Mouse (Mus musculus) forebrain, embryonic 12.5 days (tissue): Measurements from ENCODE around the gene Phactr1. TPM values are rescaled to one million over a fixed set of nuclear protein-coding genes. Genes with fewer than 3 reads are reported as not detected.
A peak's percentile ranks its signal among the peaks of the same experiment; 100 is the strongest.

ENCODE experiments used
- ATAC-seq: fragments of 200-750 bp; cut with Nextera tagmentation; 2 replicates; pipeline ENCODE4 v1.8.0; 2017; ENCODE audit warnings: moderate TSS enrichment; ENCODE audit not compliant: low FRiP score
- H3K27ac ChIP-seq: fragments of 300-500 bp; sonication (generic); 2 replicates; pipeline ENCODE4 v1.5.1; 2016; ENCODE audit warnings: mild to moderate bottlenecking
- H3K27me3 ChIP-seq: fragments of 300-500 bp; sonication (generic); 2 replicates; pipeline ENCODE4 v1.6.1; 2016; ENCODE audit warnings: mild to moderate bottlenecking
- H3K36me3 ChIP-seq: fragments of 300-500 bp; sonication (generic); replicated peaks from 2 replicates; pipeline ENCODE4 v1.6.1; 2016; ENCODE audit warnings: mild to moderate bottlenecking
- H3K4me1 ChIP-seq: fragments of 300-500 bp; sonication (generic); 2 replicates; pipeline ENCODE4 v1.6.1; 2016
- H3K4me2 ChIP-seq: fragments of 300-500 bp; sonication (generic); 2 replicates; pipeline ENCODE4 v1.6.1; 2016; ENCODE audit warnings: mild to moderate bottlenecking, moderate library complexity
- H3K4me3 ChIP-seq: fragments of 300-500 bp; sonication (generic); replicated peaks from 2 replicates; pipeline ENCODE4 v1.5.1; 2016; ENCODE audit warnings: mild to moderate bottlenecking
- H3K9ac ChIP-seq: fragments of 300-500 bp; sonication (generic); 2 replicates; pipeline ENCODE4 v1.6.1; 2016; ENCODE audit warnings: mild to moderate bottlenecking
- H3K9me3 ChIP-seq: fragments of 300-500 bp; sonication (generic); 2 replicates; pipeline ENCODE4 v1.6.1; 2016
- WGBS: fragments of 180-500 bp; shearing (Covaris S2); methylation state at CpG from one replicate; pipeline ENCODE4 v1.1.7; 2016; 5-methylcytosine and 5-hydroxymethylcytosine counted together
- polyA plus RNA-seq: library from polyadenylated mRNA; unstranded; fragments of >200 nt; fragmentation: Nextera tagmentation; extraction: Ambion mirVana; gene quantifications from 2 replicates; pipeline ENCODE4 v1.2.1, GENCODE M21; 2016

Phactr1 gene
- polyA plus RNA-seq, 1 experiment from 2014 or later, result 17.4 TPM

DNA sequence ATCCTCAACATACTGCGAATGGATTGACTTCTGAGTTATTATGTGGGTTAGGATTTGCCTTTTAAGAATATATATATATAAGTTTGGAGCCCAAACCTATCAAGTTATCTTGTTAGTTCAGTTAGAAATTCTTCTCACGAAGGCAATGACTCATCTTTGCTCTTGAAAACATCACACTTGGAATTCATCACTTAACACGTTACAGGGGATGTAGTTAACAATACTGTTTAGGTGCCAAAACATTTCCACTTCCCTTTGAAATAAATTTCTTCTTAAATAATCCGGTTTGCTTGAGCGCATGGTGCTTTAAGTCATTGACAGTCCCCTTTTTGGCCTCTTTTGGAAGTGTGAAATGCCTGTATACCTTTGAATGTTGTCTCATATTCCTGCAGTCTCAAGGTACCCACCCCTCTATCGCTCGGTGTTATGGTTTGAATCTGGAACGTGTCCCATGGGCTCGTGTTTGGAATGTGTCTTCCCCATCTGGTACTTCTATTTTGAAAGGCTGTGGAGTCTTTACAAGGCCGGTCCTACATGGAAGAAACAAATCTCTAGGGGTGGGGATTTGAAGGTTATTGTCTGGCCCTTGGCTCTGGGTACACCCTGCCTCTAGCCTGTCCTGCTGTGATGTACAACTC is 80.6 kb downstream of the Phactr1 start:
- Histone ChIP-seq H3K36me3 (no peaks in the 10 kb centered on the region), H3K9me3 (no peaks in the 10 kb centered on the region), H3K4me2 (no peak overlapping the region), H3K4me1 (peaks cover 20% of the 10 kb centered on the region), H3K27ac (no peak overlapping the region), H3K9ac (no peak overlapping the region), H3K27me3 (no peaks in the 10 kb centered on the region), H3K4me3 (no peak overlapping the region)
- 91% methylated on average over 10 of the region's 10 CpGs for WGBS
- ATAC-seq, result no peak

DNA sequence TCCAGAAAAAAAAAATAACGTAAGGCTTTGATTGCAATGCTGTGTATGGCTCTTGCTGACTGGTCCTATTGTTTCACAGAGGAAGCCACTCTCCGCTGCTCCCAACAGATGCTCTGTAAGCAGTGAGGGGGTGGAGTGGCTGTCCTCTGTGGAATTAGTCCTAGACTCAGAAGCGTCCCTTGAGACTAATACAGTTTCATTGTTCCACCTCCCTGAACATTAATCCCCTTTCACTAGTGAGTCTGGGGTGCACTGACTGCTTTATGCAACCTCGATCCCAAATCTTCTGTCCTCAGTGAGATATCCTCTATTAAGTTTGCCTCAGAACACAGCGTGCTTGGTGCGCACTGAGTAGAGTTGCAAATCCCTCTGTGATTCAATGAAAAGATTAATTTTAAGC is 91.9 kb downstream of the Phactr1 start:
- no peak for ATAC-seq
- Histone ChIP-seq H3K4me3 (no peak overlapping the region), H3K36me3 (no peaks in the 10 kb centered on the region), H3K27ac (no peak overlapping the region), H3K4me1 (peaks cover 16% of the 10 kb centered on the region), H3K9ac (no peak overlapping the region), H3K9me3 (no peaks in the 10 kb centered on the region), H3K4me2 (no peak overlapping the region), H3K27me3 (no peaks in the 10 kb centered on the region)
- WGBS, result 9% methylated on average over 6 of the region's 6 CpGs

DNA sequence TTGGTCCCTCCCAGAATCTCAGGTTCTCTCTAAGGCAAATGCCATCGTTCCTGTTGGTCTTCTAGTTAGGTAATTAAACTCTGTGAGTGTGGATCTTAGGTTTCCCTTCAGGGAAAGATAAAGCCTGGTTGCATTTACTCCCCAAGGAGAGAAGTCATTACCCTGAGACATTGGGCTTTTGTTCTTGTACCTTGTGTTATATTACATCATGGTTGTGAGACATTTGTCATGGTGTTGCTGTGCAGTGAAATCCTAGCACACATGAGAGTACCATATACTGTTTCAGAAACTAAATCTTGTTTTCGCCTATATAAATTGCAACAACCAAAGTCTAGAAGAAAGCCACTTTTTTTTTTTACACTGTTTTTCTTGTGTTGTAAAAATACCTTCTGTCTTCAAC is 93.6 kb downstream of the Phactr1 start:
- Histone ChIP-seq H3K9ac (no peak overlapping the region), H3K27ac (no peak overlapping the region), H3K27me3 (no peaks in the 10 kb centered on the region), H3K4me1 (peaks cover 16% of the 10 kb centered on the region), H3K4me3 (no peak overlapping the region), H3K4me2 (no peak overlapping the region), H3K9me3 (no peaks in the 10 kb centered on the region), H3K36me3 (no peaks in the 10 kb centered on the region)
- 74% methylated on average over 2 of the region's 2 CpGs for WGBS
- ATAC-seq, result no peak

DNA sequence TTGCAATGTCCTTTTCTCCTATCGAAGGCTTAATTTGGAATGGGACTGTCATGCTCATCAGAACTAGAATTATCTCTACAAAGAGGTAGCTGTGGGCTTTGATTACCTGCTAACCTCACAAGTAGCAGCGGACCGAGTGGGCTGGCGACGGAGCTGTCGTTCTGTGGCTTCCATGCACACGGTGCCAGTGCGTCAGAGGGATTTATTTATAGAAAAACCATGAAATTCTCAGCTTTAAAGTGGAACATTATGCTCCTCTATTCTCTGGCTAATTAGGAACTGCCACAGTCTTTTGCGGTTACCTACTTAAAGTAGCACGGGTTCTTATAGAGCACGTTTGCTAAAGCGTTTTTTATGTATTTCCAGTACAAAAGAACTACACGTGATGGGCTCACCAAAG is 101.7 kb downstream of the Phactr1 start:
- no peak overlapping the region for H3K9ac ChIP-seq
- no peak overlapping the region for H3K4me3 ChIP-seq
- H3K27me3 ChIP-seq, result no peaks in the 10 kb centered on the region
- no peak overlapping the region for H3K4me2 ChIP-seq
- no peak overlapping the region for H3K27ac ChIP-seq
- H3K9me3 ChIP-seq, result no peaks in the 10 kb centered on the region
- H3K36me3 ChIP-seq, result no peaks in the 10 kb centered on the region
- ATAC-seq, result no peak
- H3K4me1 ChIP-seq, result peaks cover 4% of the 10 kb centered on the region
- WGBS, result 62% methylated on average over 13 of the region's 13 CpGs

DNA sequence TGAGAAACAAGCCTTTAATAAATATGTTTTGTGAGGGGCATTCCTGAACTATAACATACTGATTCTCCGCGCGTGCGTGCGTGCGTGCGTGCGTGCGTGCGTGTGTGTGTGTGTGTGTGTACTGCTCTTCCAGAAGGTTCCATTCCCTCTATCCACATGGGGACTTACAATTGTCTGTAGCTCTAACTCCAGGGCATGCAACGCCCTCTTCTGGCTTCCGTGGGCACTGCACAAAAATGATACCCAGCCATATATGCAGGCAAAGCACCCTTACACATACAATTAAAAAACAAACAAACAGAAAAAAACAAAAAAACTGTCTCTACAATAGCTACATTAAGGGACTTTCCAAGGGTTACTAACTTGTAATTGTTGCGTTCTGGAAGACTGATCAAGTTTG is 108.8 kb downstream of the Phactr1 start:
- no peak for ATAC-seq
- Histone ChIP-seq H3K9ac (no peak overlapping the region), H3K4me2 (no peak overlapping the region), H3K4me1 (peaks cover 8% of the 10 kb centered on the region; the same call in 1 of the 2 replicates), H3K9me3 (no peaks in the 10 kb centered on the region), H3K36me3 (no peaks in the 10 kb centered on the region), H3K27ac (no peak overlapping the region), H3K27me3 (no peaks in the 10 kb centered on the region), H3K4me3 (no peak overlapping the region)
- 83% methylated on average over 13 of the region's 13 CpGs for WGBS

DNA sequence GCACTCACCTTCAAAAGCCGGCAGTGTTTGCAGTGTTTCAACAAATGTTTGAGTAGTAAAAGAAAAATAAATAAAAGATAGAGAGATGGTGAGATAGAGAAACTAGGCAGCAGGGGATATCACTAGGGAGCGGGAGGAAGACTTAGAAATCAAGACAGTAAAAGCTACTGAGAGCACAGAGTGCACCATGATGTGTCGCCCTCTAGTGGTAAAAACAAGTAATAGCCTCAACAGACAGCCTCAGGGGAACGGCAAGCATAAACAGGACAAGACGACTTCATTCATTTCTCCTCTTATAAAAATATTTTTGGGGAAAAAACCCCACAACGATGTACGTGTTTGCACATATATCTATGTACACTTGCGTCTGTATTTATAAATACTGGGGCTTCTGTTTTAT is 111.9 kb downstream of the Phactr1 start:
- Histone ChIP-seq H3K27me3 (no peaks in the 10 kb centered on the region), H3K27ac (no peak overlapping the region), H3K9me3 (no peaks in the 10 kb centered on the region), H3K9ac (no peak overlapping the region), H3K4me3 (no peak overlapping the region), H3K36me3 (no peaks in the 10 kb centered on the region), H3K4me2 (no peak overlapping the region), H3K4me1 (peaks cover 8% of the 10 kb centered on the region; the same call in 1 of the 2 replicates)
- 30% methylated on average over 8 of the region's 8 CpGs for WGBS
- ATAC-seq, result no peak

DNA sequence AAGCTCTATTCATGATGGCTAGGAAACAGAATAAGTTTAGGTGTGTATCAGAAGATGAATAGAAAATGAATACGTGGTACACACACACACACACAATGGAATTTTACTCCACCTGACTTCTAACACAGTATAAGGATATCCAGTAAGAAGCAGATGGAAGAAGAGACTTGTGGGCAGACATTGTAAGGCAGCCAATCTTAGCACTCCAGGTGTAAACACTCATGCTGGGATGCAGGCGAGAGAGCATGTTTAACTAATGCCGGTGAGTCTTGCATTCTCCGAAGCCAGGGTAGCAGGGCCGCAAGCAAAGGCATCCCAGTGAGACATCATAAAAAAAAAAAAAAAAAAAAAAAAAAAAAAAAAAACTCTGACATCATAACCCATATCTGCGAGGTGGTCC is 120.1 kb downstream of the Phactr1 start:
- 85% methylated on average over 6 of the region's 6 CpGs for WGBS
- H3K4me2 ChIP-seq, result no peak overlapping the region
- no peak for ATAC-seq
- peaks cover 10% of the 10 kb centered on the region for H3K4me1 ChIP-seq
- no peak overlapping the region for H3K27ac ChIP-seq
- H3K9ac ChIP-seq, result no peak overlapping the region
- H3K27me3 ChIP-seq, result no peaks in the 10 kb centered on the region
- H3K9me3 ChIP-seq, result no peaks in the 10 kb centered on the region
- H3K4me3 ChIP-seq, result no peak overlapping the region
- H3K36me3 ChIP-seq, result no peaks in the 10 kb centered on the region

DNA sequence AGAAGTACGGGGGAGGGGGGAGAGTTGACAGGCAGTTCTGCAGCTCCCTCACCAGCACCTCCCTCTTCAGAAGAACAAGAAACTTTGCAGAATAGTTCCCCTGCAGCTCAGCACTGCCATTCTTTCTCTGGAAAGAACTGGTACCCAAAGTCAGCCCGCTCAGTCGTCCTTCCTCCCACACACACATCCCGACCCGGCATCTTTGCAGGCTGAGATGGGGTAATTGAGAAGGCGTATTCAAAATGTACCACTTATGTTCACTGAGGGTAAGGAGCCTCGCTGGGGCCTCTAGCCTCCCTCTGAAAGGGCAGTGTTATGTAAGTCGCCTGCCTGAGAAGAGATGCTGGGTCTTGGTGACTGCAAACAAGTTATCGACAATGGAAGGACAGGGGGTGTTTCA is 123.9 kb downstream of the Phactr1 start:
- Histone ChIP-seq H3K9ac (no peak overlapping the region), H3K4me1 (peaks cover 10% of the 10 kb centered on the region), H3K4me2 (0 out of 2 replicates have a peak overlapping the region, but pooled peaks have one; percentile 3), H3K27ac (no peak overlapping the region), H3K27me3 (no peaks in the 10 kb centered on the region), H3K4me3 (no peak overlapping the region), H3K9me3 (no peaks in the 10 kb centered on the region), H3K36me3 (no peaks in the 10 kb centered on the region)
- ATAC-seq, result no peak
- WGBS, result 28% methylated on average over 9 of the region's 9 CpGs

DNA sequence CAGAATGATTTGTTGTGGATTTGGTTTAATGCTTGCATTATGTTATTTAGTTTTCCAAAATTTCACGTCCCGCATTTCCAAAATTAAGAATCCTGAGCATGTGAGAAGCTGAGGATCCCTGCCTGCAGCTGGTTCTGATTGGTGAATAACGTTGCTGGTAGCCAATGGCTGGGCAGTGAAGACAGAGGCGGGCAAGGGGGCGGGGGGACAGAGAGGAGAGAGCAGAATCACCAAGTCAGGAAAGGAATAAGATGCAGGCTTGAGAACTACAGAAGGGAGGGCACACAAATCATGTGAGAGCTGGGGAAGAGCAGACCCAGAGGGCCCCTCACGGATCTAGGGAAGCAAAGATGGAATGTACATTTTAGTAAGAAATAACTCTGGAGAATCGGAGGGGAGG is 132.3 kb downstream of the Phactr1 start:
- Histone ChIP-seq H3K27ac (no peak overlapping the region), H3K27me3 (0 out of 2 replicates have a peak, but pooled peaks cover 10% of the 10 kb centered on the region), H3K4me2 (peak overlapping the region; percentile 44), H3K4me1 (peaks cover 13% of the 10 kb centered on the region; the same call in 1 of the 2 replicates), H3K36me3 (no peaks in the 10 kb centered on the region), H3K4me3 (no peak overlapping the region), H3K9me3 (0 out of 2 replicates have a peak, but pooled peaks cover 6% of the 10 kb centered on the region), H3K9ac (no peak overlapping the region)
- peak; percentile 86 for ATAC-seq
- WGBS, result 20% methylated on average over 7 of the region's 7 CpGs

DNA sequence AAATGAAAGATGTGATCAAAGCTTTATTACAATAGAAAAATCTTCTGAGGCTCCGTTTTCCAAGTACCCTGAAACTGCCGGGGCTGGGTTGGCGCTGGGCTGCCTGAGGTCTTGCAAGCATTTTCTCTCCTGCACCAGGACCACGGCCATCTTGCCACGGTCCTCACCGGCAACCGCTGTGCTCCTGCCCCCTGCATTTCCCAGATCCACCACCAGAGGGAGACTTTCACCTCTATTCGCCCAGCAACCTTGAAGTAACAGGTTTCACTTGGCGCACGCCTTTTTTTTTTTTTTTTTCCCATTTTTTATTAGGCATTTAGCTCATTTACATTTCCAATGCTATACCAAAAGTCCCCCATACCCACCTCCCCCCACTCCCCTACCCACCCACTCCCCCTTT is 138.0 kb downstream of the Phactr1 start:
- Histone ChIP-seq H3K36me3 (no peaks in the 10 kb centered on the region), H3K4me1 (peaks cover 12% of the 10 kb centered on the region; the same call in 1 of the 2 replicates), H3K27ac (no peak overlapping the region), H3K4me2 (no peak overlapping the region), H3K4me3 (no peak overlapping the region), H3K9ac (no peak overlapping the region), H3K9me3 (0 out of 2 replicates have a peak, but pooled peaks cover 6% of the 10 kb centered on the region), H3K27me3 (0 out of 2 replicates have a peak, but pooled peaks cover 10% of the 10 kb centered on the region)
- no peak for ATAC-seq
- WGBS, result 65% methylated on average over 10 of the region's 10 CpGs

DNA sequence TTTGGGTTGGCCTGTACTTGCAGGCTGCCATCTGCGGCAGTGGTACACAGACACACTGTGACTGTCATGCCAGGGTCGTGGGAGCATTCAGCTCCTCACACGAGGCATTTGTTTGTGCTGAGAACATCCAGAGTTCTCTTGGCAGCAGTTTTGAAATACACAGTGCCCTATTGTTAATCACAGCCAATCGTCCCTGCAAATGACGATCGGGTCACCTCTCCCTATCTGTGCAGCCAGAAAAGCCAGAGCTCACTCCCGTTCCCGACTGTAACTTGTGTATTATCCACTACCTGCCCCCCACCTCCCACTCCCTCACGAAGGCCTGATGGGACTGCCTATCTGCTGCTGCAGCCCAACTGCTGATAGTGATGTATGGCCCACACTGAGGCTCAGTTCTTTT is 140.1 kb downstream of the Phactr1 start:
- Histone ChIP-seq H3K27ac (0 out of 2 replicates have a peak overlapping the region, but pooled peaks have one; percentile 15), H3K4me2 (no peak overlapping the region), H3K4me3 (no peak overlapping the region), H3K36me3 (no peaks in the 10 kb centered on the region), H3K9me3 (0 out of 2 replicates have a peak, but pooled peaks cover 6% of the 10 kb centered on the region), H3K9ac (no peak overlapping the region), H3K27me3 (0 out of 2 replicates have a peak, but pooled peaks cover 6% of the 10 kb centered on the region), H3K4me1 (0 out of 2 replicates have a peak, but pooled peaks cover 6% of the 10 kb centered on the region)
- whole genome bisulfite sequencing, result 50% methylated on average over 9 of the region's 9 CpGs
- ATAC-seq, result no peak

DNA sequence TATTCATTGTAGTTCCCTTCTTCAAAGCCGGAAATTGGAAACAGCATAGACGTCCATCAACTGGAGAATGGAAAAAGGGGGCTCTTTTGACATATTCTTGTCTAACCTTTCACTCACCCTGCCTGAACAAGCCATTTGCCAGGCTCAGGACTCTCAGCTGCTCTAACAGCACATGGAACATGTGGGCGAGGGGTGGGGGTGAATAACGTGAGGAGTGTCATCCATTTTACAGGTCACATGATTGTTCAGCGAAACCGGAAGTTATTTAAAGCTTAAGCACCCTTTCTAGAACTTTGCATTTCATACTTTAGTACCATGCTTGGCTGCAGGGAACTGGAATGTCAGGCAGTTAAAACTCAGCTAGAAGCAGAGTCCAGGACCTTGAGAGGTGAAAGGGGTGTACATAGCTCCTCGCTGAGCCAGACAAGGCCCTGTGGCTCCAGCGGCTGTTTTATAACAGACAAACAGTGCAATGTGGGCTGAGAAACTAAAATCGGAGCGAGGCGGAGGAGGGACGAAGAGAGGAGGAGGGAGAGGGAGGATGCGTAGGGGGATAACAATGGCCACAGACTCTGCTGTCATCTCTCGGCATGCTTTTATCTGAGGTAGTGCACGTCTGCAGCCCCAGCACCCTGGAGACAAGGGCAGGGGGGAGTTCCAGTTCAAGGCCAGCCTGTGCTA is 141.1 kb downstream of the Phactr1 start:
- H3K9ac ChIP-seq, result no peak overlapping the region
- H3K9me3 ChIP-seq, result 0 out of 2 replicates have a peak, but pooled peaks cover 6% of the 10 kb centered on the region
- H3K27me3 ChIP-seq, result no peaks in the 10 kb centered on the region
- WGBS, result 77% methylated on average over 15 of the region's 15 CpGs
- ATAC-seq, result no peak
- no peak overlapping the region for H3K27ac ChIP-seq
- H3K4me2 ChIP-seq, result no peak overlapping the region
- H3K36me3 ChIP-seq, result no peaks in the 10 kb centered on the region
- H3K4me1 ChIP-seq, result 0 out of 2 replicates have a peak, but pooled peaks cover 6% of the 10 kb centered on the region
- no peak overlapping the region for H3K4me3 ChIP-seq
